Mouse (Mus musculus) ES-E14 (cell line): Measurements from ENCODE around the gene Tnpo3. TPM values are rescaled to one million over a fixed set of nuclear protein-coding genes. Genes with fewer than 3 reads are reported as not detected.

Experiments used
- DNase-seq: peaks from one replicate; pipeline ENCODE4 v3.0.0-alpha.2; 2013; ENCODE audit warnings: low read depth, low spot score
- H3K27ac ChIP-seq: 2 replicates; pipeline ENCODE4 v1.5.1; 2012; ENCODE audit warnings: low read depth, mild to moderate bottlenecking, low read length, moderate library complexity, mixed read lengths; ENCODE audit not compliant: poor library complexity, insufficient read depth, severe bottlenecking
- H3K36me3 ChIP-seq: 2 replicates; pipeline ENCODE4 v1.6.1; 2012; ENCODE audit warnings: mild to moderate bottlenecking, low read length, moderate library complexity, mixed read lengths; ENCODE audit not compliant: control insufficient read depth, poor library complexity, insufficient read depth, severe bottlenecking
- H3K4me1 ChIP-seq, 2 experiments: fragments of 150-350 bp in 1 of 2; sonication (generic) in 1 of 2; 2 replicates each; pipeline ENCODE4 v1.6.1; 2012; ENCODE audit warnings: low read length in 2 of 2, mild to moderate bottlenecking in 1 of 2, mixed read lengths in 1 of 2; ENCODE audit not compliant: control insufficient read depth in 2 of 2, insufficient read depth in 2 of 2, poor library complexity in 1 of 2
- H3K4me3 ChIP-seq, 2 experiments: fragments of 150-350 bp in 1 of 2; sonication (generic) in 1 of 2; 2 replicates each; pipeline ENCODE4 v1.5.1; 2012; ENCODE audit warnings: low read length in 2 of 2, low read depth in 1 of 2, mild to moderate bottlenecking in 1 of 2, mixed read lengths in 1 of 2; ENCODE audit not compliant: insufficient read depth in 1 of 2, poor library complexity in 1 of 2, severe bottlenecking in 1 of 2
- H3K9ac ChIP-seq: 2 replicates; pipeline ENCODE4 v1.6.1; 2012; ENCODE audit warnings: low read depth, mild to moderate bottlenecking, low read length, mixed read lengths; ENCODE audit not compliant: poor library complexity, insufficient read depth, severe bottlenecking
- H3K9me3 ChIP-seq: fragments of 150-350 bp; sonication (generic); 2 replicates; pipeline ENCODE4 v1.6.1; 2012; ENCODE audit warnings: low read depth, mild to moderate bottlenecking, low read length; ENCODE audit not compliant: control insufficient read depth, insufficient read depth
- CHD2 ChIP-seq: IDR thresholded peaks from 2 replicates; pipeline ENCODE4 v1.6.1; 2014; ENCODE audit warnings: mild to moderate bottlenecking, low read depth, low read length, inconsistent platforms
- HCFC1 ChIP-seq: IDR thresholded peaks from 2 replicates; pipeline ENCODE4 v1.6.1; 2012; ENCODE audit warnings: low read length, inconsistent platforms, borderline replicate concordance; ENCODE audit not compliant: insufficient read depth
- MAFK ChIP-seq: IDR thresholded peaks from 2 replicates; pipeline ENCODE4 v1.6.1; 2014; ENCODE audit warnings: mild to moderate bottlenecking, low read depth, low read length, inconsistent platforms; ENCODE audit not compliant: insufficient read depth
- ZC3H11A ChIP-seq: IDR thresholded peaks from 2 replicates; pipeline ENCODE4 v1.6.1; 2012; ENCODE audit warnings: low read depth, mild to moderate bottlenecking, inconsistent platforms, low read length, borderline replicate concordance
- ZNF384 ChIP-seq: IDR thresholded peaks from 2 replicates; pipeline ENCODE4 v1.6.1; 2012; ENCODE audit warnings: low read depth, low read length, inconsistent platforms
- in situ Hi-C, 2 experiments: fragments of 600-800 bp; cut with MboI; formaldehyde crosslinking; loops; one replicate each; pipeline ENCODE4 v1.15.1; 2025; ENCODE audit warnings: low sequenced_read_pairs in 2 of 2, inconsistent platforms in 1 of 2; ENCODE audit not compliant: unreplicated experiment in 2 of 2
- total RNA-seq: library from RNA; depleted of rRNA; stranded (reverse); fragments of 300-350 nt; gene quantifications from 2 replicates; pipeline ENCODE4 v1.2.3, GENCODE M21; 2012

Gene Tnpo3
- total RNA-seq, 1 experiment: 89.7 TPM

GRCm38 (mm10) chr6:29649494-29650169 lies 39.9 kb upstream of the Tnpo3 start:
- TF ChIP-seq ZC3H11A (peak; percentile 86), MAFK (no peak), CHD2 (no peak)
- Histone ChIP-seq H3K27ac (no peak overlapping the region), H3K36me3 (no peaks in the 10 kb centered on the region), H3K9ac (no peak overlapping the region), H3K4me1 (peaks cover 0 to 3% of the 10 kb centered on the region in 2 experiments; a peak in 1 of 4 replicates), H3K4me3 (no peak overlapping the region), H3K9me3 (no peaks in the 10 kb centered on the region)
- in situ Hi-C loops: no loop called here
- peak; percentile 91 for DNase-seq

DNA sequence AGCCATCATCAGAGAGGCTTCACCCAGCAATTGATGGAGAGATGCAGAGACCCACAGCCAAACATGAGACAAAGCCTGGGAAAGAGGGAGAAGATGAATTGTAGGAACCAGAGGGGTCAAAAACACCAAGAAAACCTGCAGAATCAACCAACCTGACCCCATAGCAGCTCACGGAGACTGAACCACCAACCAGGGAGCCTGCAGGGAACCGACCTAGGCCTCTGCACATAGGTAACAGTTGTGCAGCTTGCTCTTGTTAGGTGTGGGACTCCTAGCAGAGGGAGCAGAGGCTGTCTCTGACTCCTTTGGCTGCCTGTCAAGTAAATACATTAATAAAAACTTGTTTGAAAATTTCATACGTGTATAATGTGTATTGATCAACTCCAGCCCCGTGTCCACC lies 32.1 kb upstream of the Tnpo3 start:
- Histone ChIP-seq H3K36me3 (no peaks in the 10 kb centered on the region), H3K4me3 (no peak overlapping the region), H3K9ac (no peak overlapping the region), H3K4me1 (peaks cover 3 to 12% of the 10 kb centered on the region in 2 experiments; a peak in 3 of 4 replicates), H3K27ac (no peak overlapping the region), H3K9me3 (no peaks in the 10 kb centered on the region)
- no peak for TF ChIP-seq CHD2
- no peak for TF ChIP-seq MAFK
- TF ChIP-seq ZNF384: no peak
- TF ChIP-seq ZC3H11A: no peak
- no peak for TF ChIP-seq HCFC1
- no peak for DNase-seq
- in situ Hi-C loops: no loop called here

- DNase-seq: no peak
- Histone ChIP-seq H3K36me3 (no peaks in the 10 kb centered on the region), H3K9ac (no peak overlapping the region), H3K4me3 (peak overlapping the region; percentile 56 to 63), H3K4me1 (peaks cover 5 to 20% of the 10 kb centered on the region in 2 experiments; a peak in 3 of 4 replicates), H3K9me3 (no peaks in the 10 kb centered on the region), H3K27ac (peak overlapping the region; percentile 78; the same call in 1 of the 2 replicates)
- TF ChIP-seq CHD2 (no peak), MAFK (no peak), ZNF384 (no peak), ZC3H11A (no peak), HCFC1 (no peak)
- in situ Hi-C loops: no loop called here
These were observed 30.1 kb upstream of the Tnpo3 start for GRCm38 (mm10) chr6:29639580-29640419.

DNA sequence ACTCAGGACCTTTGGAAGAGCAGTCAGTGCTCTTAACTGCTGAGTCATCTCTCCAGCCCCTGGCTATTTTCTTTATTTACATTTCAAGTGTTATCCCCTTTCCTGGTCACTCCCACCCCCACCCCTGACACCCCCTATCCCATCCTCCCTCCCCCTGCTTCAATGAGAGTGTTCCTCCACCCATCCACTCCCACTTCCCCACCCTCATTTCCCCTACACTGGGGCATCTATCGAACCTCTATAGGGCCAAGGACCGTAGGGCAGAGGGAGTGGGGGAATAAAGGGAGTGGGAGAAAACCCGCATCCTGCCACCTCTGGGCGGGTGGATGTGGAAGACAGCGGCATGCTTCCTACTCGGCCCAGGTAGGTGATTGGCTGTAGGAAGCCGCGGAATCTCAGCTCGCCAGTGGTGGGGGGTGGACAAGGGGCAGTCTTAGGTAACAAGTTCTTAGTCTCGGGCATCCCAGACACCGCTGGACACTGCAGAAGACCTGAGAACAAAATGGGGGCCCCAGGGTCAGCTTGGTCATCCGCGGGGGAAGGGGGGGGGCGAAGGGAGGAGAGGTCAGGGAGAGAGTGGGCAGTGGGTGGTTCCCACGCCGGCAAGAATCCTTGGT lies 29.3 kb upstream of the Tnpo3 start:
- in situ Hi-C loops: no loop called here
- Histone ChIP-seq H3K9me3 (no peaks in the 10 kb centered on the region), H3K9ac (peak overlapping the region; percentile 52), H3K27ac (peak overlapping the region; percentile 78; the same call in 1 of the 2 replicates), H3K4me3 (peak overlapping the region; percentile 56 to 63), H3K4me1 (peaks cover 5 to 22% of the 10 kb centered on the region in 2 experiments; a peak in 3 of 4 replicates), H3K36me3 (no peaks in the 10 kb centered on the region)
- no peak for DNase-seq
- TF ChIP-seq MAFK (peak; percentile 76), ZC3H11A (no peak)
